Mouse (Mus musculus) forebrain, embryonic 14.5 days (tissue): Measurements from ENCODE around the gene Serpina3i. TPM values are rescaled to one million over a fixed set of nuclear protein-coding genes. Genes with fewer than 3 reads are reported as not detected.

Experiments used
- ATAC-seq: fragments of 200-750 bp; cut with Nextera tagmentation; 2 replicates; pipeline ENCODE4 v1.8.0; 2017; ENCODE audit warnings: mild to moderate bottlenecking, moderate library complexity
- DNase-seq: peaks from one replicate; pipeline ENCODE4 v3.0.0-alpha.2; 2015; ENCODE audit warnings: low spot score
- H3K27ac ChIP-seq: fragments of 300-500 bp; sonication (generic); 2 replicates; pipeline ENCODE4 v1.5.1; 2014; ENCODE audit warnings: low read depth, mild to moderate bottlenecking, control low read depth, low read length, moderate library complexity
- H3K27me3 ChIP-seq: fragments of 300-500 bp; sonication (generic); replicated peaks from 2 replicates; pipeline ENCODE4 v1.6.1; 2014; ENCODE audit warnings: low read length, control low read depth, mixed read lengths; ENCODE audit not compliant: control insufficient read depth, insufficient read depth
- H3K36me3 ChIP-seq: fragments of 300-500 bp; sonication (generic); 2 replicates; pipeline ENCODE4 v1.6.1; 2014; ENCODE audit warnings: low read length, control low read depth; ENCODE audit not compliant: control insufficient read depth, insufficient read depth
- H3K4me1 ChIP-seq: fragments of 300-500 bp; sonication (generic); 2 replicates; pipeline ENCODE4 v1.6.1; 2014; ENCODE audit warnings: antibody characterized with exemption, low read length, control low read depth; ENCODE audit not compliant: control insufficient read depth, insufficient read depth
- H3K4me2 ChIP-seq: fragments of 300-500 bp; sonication (generic); 2 replicates; pipeline ENCODE4 v1.6.1; 2014; ENCODE audit warnings: mild to moderate bottlenecking, control low read depth, low read length
- H3K4me3 ChIP-seq: fragments of 300-500 bp; sonication (generic); 2 replicates; pipeline ENCODE4 v1.5.1; 2014; ENCODE audit warnings: low read depth, low read length, control low read depth
- H3K9ac ChIP-seq: fragments of 300-500 bp; sonication (generic); 2 replicates; pipeline ENCODE4 v1.6.1; 2014; ENCODE audit warnings: mild to moderate bottlenecking, low read length, control low read depth, moderate library complexity
- H3K9me3 ChIP-seq: fragments of 300-500 bp; sonication (generic); replicated peaks from 2 replicates; pipeline ENCODE4 v1.6.1; 2016; ENCODE audit warnings: low read length, control low read depth, mixed read lengths; ENCODE audit not compliant: control insufficient read depth
- WGBS: fragments of 180-500 bp; shearing (Covaris S2); extraction: QIAGEN DNeasy Blood & Tissue Kit; methylation state at CpG from one replicate; pipeline ENCODE4 v1.1.7; 2014; 5-methylcytosine and 5-hydroxymethylcytosine counted together
- polyA plus RNA-seq: library from polyadenylated mRNA; unstranded; fragments of >200 nt; fragmentation: Nextera tagmentation; extraction: Ambion mirVana; gene quantifications from 2 replicates; pipeline ENCODE4 v1.2.1, GENCODE M21; 2014

The Serpina3i gene
- polyA plus RNA-seq, result not detected in 2 replicates

- Histone ChIP-seq H3K9ac (no peak within 1 kb of the TSS), H3K4me1 (no peaks in the 10 kb centered on the region), H3K4me2 (no peak within 1 kb of the TSS), H3K27me3 (no peaks in the 10 kb centered on the region), H3K27ac (no peak within 1 kb of the TSS), H3K9me3 (no peaks in the 10 kb centered on the region), H3K36me3 (no peaks in the 10 kb centered on the region), H3K4me3 (no peak within 1 kb of the TSS)
- DNase-seq (no peak), ATAC-seq (no peak)
Measured at GRCm38 (mm10) chr12:104262863-104263262, at the start of gene Serpina3i. Gene Serpina3i, plus strand, starts transcription at chr12:104263122.

DNA sequence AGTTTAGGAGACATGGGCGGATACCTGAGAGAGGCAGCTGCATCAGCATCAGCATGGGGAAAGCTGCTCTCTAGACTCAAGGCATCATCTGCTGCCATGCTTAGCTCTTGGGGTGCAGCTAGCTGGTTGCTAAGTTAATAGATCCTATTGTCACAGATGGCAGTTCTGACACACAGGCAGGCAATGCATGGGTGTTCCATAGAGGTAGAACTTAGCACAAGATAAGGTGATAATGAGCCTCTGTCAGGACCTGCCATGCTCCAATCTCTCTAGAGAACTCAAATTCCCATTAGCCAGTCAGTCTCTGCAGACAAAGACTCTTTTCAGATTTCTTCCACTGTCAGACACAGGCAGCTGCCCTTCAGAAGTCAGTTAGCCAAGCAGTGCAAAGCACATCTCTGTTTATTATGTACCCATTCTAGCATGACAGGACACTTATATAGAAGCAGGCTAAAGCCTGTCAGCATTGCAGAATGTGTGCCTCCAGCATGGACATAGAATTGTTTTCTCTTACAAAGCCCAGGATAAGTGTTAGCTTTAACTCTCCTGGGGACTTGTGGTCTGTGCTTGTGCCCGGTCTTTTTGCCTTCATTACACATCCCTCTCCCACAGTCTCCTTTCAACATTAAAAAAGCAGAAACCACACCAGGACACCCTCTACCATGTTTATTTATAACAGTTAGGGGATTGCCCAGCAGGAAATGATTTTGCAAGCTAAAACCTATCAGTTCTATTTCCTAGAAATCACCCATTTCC is 49.1 kb upstream of the Serpina3i start:
- 57% methylated on average over 2 of the region's 2 CpGs for WGBS
- Histone ChIP-seq H3K36me3 (no peaks in the 10 kb centered on the region), H3K4me3 (no peak overlapping the region), H3K27ac (no peak overlapping the region), H3K9me3 (no peaks in the 10 kb centered on the region), H3K27me3 (no peaks in the 10 kb centered on the region), H3K4me1 (no peaks in the 10 kb centered on the region), H3K4me2 (no peak overlapping the region), H3K9ac (no peak overlapping the region)
- ATAC-seq (no peak), DNase-seq (peak; percentile 5)

DNA sequence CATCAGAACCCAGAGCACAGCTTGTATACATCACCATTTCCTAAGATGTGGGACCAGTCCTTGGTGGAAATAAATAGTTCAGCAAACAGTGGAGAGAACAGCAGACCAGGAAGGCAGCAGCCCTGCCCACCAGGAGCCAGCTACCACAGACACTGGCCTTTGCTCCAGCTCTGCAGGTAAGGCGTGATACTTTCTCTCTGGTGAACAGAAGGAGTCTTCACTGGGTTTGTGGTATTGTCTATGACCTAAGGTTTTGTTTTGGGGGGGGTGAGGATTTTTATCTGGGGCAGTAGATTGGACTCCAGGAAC is 48.5 kb upstream of the Serpina3i start, which contains the start of gene Serpina3f:
Gene Serpina3f (plus strand): TSS at position 100 of the 309 bp plus-strand sequence.
- no peak for DNase-seq
- Histone ChIP-seq H3K9ac (no peak within 1 kb of the TSS), H3K27ac (no peak within 1 kb of the TSS), H3K4me3 (no peak within 1 kb of the TSS), H3K4me1 (no peaks in the 10 kb centered on the region), H3K4me2 (no peak within 1 kb of the TSS), H3K27me3 (no peaks in the 10 kb centered on the region), H3K36me3 (no peaks in the 10 kb centered on the region), H3K9me3 (no peaks in the 10 kb centered on the region)
- 67% methylated on average over 1 of the region's 1 CpGs for WGBS
- ATAC-seq, result no peak

- Histone ChIP-seq H3K27ac (no peak overlapping the region), H3K27me3 (no peaks in the 10 kb centered on the region), H3K36me3 (no peaks in the 10 kb centered on the region), H3K4me2 (no peak overlapping the region), H3K9me3 (no peaks in the 10 kb centered on the region), H3K9ac (no peak overlapping the region), H3K4me1 (no peaks in the 10 kb centered on the region), H3K4me3 (no peak overlapping the region)
- WGBS, result 81% methylated on average over 1 of the region's 1 CpGs
- DNase-seq, result no peak
- ATAC-seq, result no peak
Measured at GRCm38 (mm10) chr12:104215249-104215648, 47.7 kb upstream of the Serpina3i start.

- no peak overlapping the region for H3K4me2 ChIP-seq
- H3K27ac ChIP-seq, result no peak overlapping the region
- ATAC-seq, result no peak
- no peak overlapping the region for H3K9ac ChIP-seq
- no peaks in the 10 kb centered on the region for H3K4me1 ChIP-seq
- H3K4me3 ChIP-seq, result no peak overlapping the region
- DNase-seq, result no peak
- H3K9me3 ChIP-seq, result no peaks in the 10 kb centered on the region
- no peaks in the 10 kb centered on the region for H3K27me3 ChIP-seq
- H3K36me3 ChIP-seq, result no peaks in the 10 kb centered on the region
- WGBS, result 77% methylated on average over 1 of the region's 1 CpGs
Measured at GRCm38 (mm10) chr12:104221616-104222015, 41.3 kb upstream of the Serpina3i start.

DNA sequence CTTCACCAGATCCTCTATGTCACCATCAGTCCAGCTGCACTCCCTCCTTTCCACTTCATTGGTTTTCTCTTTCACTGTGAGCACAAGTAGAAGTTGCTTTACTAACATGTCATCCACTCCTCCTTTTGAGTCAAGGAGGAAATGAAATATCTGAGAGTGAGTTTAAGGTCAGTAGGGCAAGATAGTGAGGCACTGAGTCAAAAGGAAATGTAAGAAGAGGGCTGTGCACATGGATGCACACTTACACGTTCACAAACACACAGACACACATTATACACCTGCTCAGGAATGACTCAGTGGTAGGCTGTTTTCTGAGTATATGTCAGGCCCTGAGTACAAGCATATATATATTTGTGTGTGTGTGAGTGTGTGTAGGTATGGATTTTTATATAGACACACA is 39.2 kb upstream of the Serpina3i start:
- Histone ChIP-seq H3K9me3 (no peaks in the 10 kb centered on the region), H3K27me3 (no peaks in the 10 kb centered on the region), H3K4me1 (no peaks in the 10 kb centered on the region), H3K36me3 (no peaks in the 10 kb centered on the region), H3K4me2 (no peak overlapping the region), H3K27ac (no peak overlapping the region), H3K9ac (no peak overlapping the region), H3K4me3 (no peak overlapping the region)
- WGBS, result 81% methylated on average over 1 of the region's 1 CpGs
- DNase-seq (no peak), ATAC-seq (no peak)

- Histone ChIP-seq H3K36me3 (no peaks in the 10 kb centered on the region), H3K4me2 (no peak overlapping the region), H3K27me3 (no peaks in the 10 kb centered on the region), H3K9me3 (no peaks in the 10 kb centered on the region), H3K4me1 (no peaks in the 10 kb centered on the region), H3K27ac (no peak overlapping the region), H3K4me3 (no peak overlapping the region), H3K9ac (no peak overlapping the region)
- DNase-seq (no peak), ATAC-seq (no peak)
- WGBS, result 80% methylated on average over 7 of the region's 7 CpGs
Measured at GRCm38 (mm10) chr12:104224598-104225300, 38.2 kb upstream of the Serpina3i start.

DNA sequence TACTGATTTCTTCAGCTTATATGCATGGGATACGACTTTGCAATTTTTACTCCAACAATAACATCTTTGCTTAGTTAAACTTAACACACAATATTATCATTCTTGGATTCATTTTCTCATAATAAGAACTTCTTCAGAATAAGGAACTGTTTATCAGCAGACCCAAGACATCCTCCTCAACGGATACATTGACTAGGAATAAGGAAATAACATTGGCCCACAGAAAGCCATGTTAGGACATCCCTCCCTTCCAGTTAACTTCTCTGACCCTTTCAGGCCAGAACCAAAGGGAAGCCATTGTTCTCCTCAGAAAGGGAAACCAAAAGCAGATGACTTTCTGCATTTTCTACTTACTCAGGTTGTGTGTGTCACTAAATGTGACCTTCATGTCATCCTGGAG is 32.2 kb upstream of the Serpina3i start:
- Histone ChIP-seq H3K36me3 (no peaks in the 10 kb centered on the region), H3K27ac (no peak overlapping the region), H3K4me3 (no peak overlapping the region), H3K4me2 (no peak overlapping the region), H3K9ac (no peak overlapping the region), H3K27me3 (no peaks in the 10 kb centered on the region), H3K9me3 (no peaks in the 10 kb centered on the region), H3K4me1 (no peaks in the 10 kb centered on the region)
- ATAC-seq (no peak), DNase-seq (no peak)
- 84% methylated on average over 2 of the region's 2 CpGs for WGBS

GRCm38 (mm10) chr12:104235915-104236314 is 27.0 kb upstream of the Serpina3i start, which contains the start of gene Serpina3g:
Gene Serpina3g, plus strand, starts transcription at chr12:104236245.
- H3K9ac ChIP-seq, result no peak within 1 kb of the TSS
- DNase-seq, result no peak
- H3K4me3 ChIP-seq, result no peak within 1 kb of the TSS
- WGBS, result 81% methylated on average over 5 of the region's 5 CpGs
- no peaks in the 10 kb centered on the region for H3K36me3 ChIP-seq
- ATAC-seq, result no peak
- H3K4me2 ChIP-seq, result no peak within 1 kb of the TSS
- no peaks in the 10 kb centered on the region for H3K27me3 ChIP-seq
- no peaks in the 10 kb centered on the region for H3K4me1 ChIP-seq
- H3K9me3 ChIP-seq, result no peaks in the 10 kb centered on the region
- H3K27ac ChIP-seq, result no peak within 1 kb of the TSS
